Mouse (Mus musculus) skeletal muscle tissue, adult 2 months (tissue): ENCODE measurements at regions not wholly inside any gene's neighbourhood (a gene's known extent, or its start where the extent isn't known, plus 50 kb on each side); places are given as distances from the start of the nearest gene placed in this dataset.

Source experiments
- DNase-seq: peaks from one replicate; pipeline ENCODE4 v3.0.0-alpha.2; 2012; ENCODE audit warnings: low read depth, low spot score

DNA sequence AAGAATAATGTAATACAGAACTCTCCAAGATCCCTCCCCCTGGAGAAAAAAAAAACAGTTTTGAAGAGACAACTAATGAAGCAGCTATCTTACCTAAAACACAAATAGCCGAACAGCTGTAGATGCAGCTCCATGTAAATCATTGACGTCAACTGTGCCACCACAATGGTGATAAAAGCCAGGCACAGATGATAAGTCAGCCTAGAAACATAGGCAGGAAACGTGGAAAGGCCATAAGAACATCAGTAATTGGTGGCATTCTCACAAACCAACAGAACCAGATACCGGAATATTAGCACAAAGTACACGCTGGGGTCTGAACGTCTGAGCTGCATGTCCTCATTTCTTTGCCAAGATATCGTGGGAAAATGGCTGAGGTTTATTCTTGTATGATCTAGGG, 51.2 kb upstream of the Gm45716 start:
- no peak for DNase-seq
